Mouse (Mus musculus) CH12.LX (cell line): ENCODE measurements at regions not wholly inside any gene's neighbourhood (a gene's known extent, or its start where the extent isn't known, plus 50 kb on each side); places are given as distances from the start of the nearest gene placed in this dataset.
"Not testable (repeated sequence)": the region's sequence is repeated elsewhere in the genome, so short reads cannot be mapped to it uniquely, and the experiment has no call there.

ENCODE experiments used
- DNase-seq: peaks from one replicate; pipeline ENCODE4 v3.0.0-alpha.2; 2013; ENCODE audit errors: extremely low read depth
- H3K27ac ChIP-seq: 2 replicates; pipeline ENCODE4 v1.5.1; 2012; ENCODE audit warnings: low read depth, mild to moderate bottlenecking, control low read depth, moderate library complexity; ENCODE audit not compliant: insufficient read depth
- H3K27me3 ChIP-seq: replicated peaks from 2 replicates; pipeline ENCODE3; 2012; ENCODE audit warnings: inconsistent platforms
- H3K36me3 ChIP-seq, 2 experiments: replicated peaks in 1 of 2; 2 replicates each; pipeline versions ENCODE3 to v1.6.1; 2012; ENCODE audit warnings: inconsistent platforms in 1 of 2, low read length in 1 of 2, mild to moderate bottlenecking in 1 of 2, mixed read lengths in 1 of 2, moderate library complexity in 1 of 2; ENCODE audit not compliant: control insufficient read depth in 1 of 2, insufficient read depth in 1 of 2
- H3K4me1 ChIP-seq, 2 experiments: 2 replicates each; pipeline ENCODE4 v1.6.1; 2012; ENCODE audit warnings: inconsistent platforms in 1 of 2, moderate library complexity in 1 of 2; ENCODE audit not compliant: insufficient read depth in 2 of 2, control insufficient read depth in 1 of 2
- H3K4me2 ChIP-seq: 2 replicates; pipeline ENCODE4 v1.6.1; 2012; ENCODE audit warnings: low read depth, mild to moderate bottlenecking, control low read depth; ENCODE audit not compliant: poor library complexity, insufficient read depth, severe bottlenecking
- H3K4me3 ChIP-seq, 3 experiments: fragments of 150-350 bp in 1 of 3; sonication (generic) in 1 of 3; replicated peaks in 1 of 3; 2 replicates each; pipeline versions ENCODE3 to v1.5.1; 2011 to 2012; ENCODE audit warnings: low read depth in 2 of 3, low read length in 2 of 3, mild to moderate bottlenecking in 2 of 3, moderate library complexity in 2 of 3, control low read depth in 1 of 3, improper control_type of control experiment in 1 of 3, inconsistent platforms in 1 of 3, mixed read lengths in 1 of 3; ENCODE audit not compliant: poor library complexity in 1 of 3
- H3K79me2 ChIP-seq: replicated peaks from 2 replicates; pipeline ENCODE4 v1.6.1; 2012; ENCODE audit warnings: mild to moderate bottlenecking, moderate library complexity; ENCODE audit not compliant: control insufficient read depth, poor library complexity, insufficient read depth, severe bottlenecking; ENCODE audit errors: extremely low read depth
- H3K9ac ChIP-seq: 2 replicates; pipeline ENCODE4 v1.6.1; 2012; ENCODE audit warnings: low read depth, mild to moderate bottlenecking, control low read depth, moderate library complexity; ENCODE audit not compliant: insufficient read depth
- H3K9me3 ChIP-seq: replicated peaks from 2 replicates; pipeline ENCODE3; 2012; ENCODE audit warnings: low read length, inconsistent platforms, mixed read lengths
- CHD2 ChIP-seq: IDR thresholded peaks from 2 replicates; pipeline ENCODE4 v1.6.1; 2011; ENCODE audit warnings: low read length, improper control_type of control experiment
- CTCF ChIP-seq, 2 experiments: IDR thresholded peaks in 1 of 2; conservative IDR thresholded peaks in 1 of 2; 2 replicates each; pipeline ENCODE4 v1.5.1; 2011 to 2012; ENCODE audit warnings: low read depth in 2 of 2, low read length in 2 of 2, improper control_type of control experiment in 1 of 2, inconsistent platforms in 1 of 2, mild to moderate bottlenecking in 1 of 2, moderate library complexity in 1 of 2
- ELF1 ChIP-seq: IDR thresholded peaks from 2 replicates; pipeline ENCODE4 v1.6.1; 2014; ENCODE audit warnings: low read depth, mild to moderate bottlenecking, inconsistent platforms, low read length, improper control_type of control experiment
- EP300 ChIP-seq: IDR thresholded peaks from 2 replicates; pipeline ENCODE4 v1.6.1; 2011; ENCODE audit warnings: low read length, improper control_type of control experiment
- HCFC1 ChIP-seq: IDR thresholded peaks from 2 replicates; pipeline ENCODE4 v1.6.1; 2012; ENCODE audit warnings: low read depth, mild to moderate bottlenecking, inconsistent platforms, low read length, improper control_type of control experiment
- IRF4 ChIP-seq: IDR thresholded peaks from 2 replicates; pipeline ENCODE4 v1.6.1; 2014; ENCODE audit warnings: low read depth, mild to moderate bottlenecking, inconsistent platforms, low read length, improper control_type of control experiment
- KAT2A ChIP-seq: IDR thresholded peaks from 2 replicates; pipeline ENCODE4 v1.6.1; 2012; ENCODE audit warnings: low read length, improper control_type of control experiment, inconsistent platforms; ENCODE audit not compliant: insufficient replicate concordance
- MAZ ChIP-seq: IDR thresholded peaks from 2 replicates; pipeline ENCODE4 v1.6.1; 2012; ENCODE audit warnings: low read depth, mild to moderate bottlenecking, inconsistent platforms, low read length, improper control_type of control experiment, moderate library complexity
- MXI1 ChIP-seq: IDR thresholded peaks from 2 replicates; pipeline ENCODE4 v1.6.1; 2011; ENCODE audit warnings: mild to moderate bottlenecking, low read depth, low read length, improper control_type of control experiment
- MYC ChIP-seq: IDR thresholded peaks from 2 replicates; pipeline ENCODE4 v1.6.1; 2011; ENCODE audit warnings: low read depth, mild to moderate bottlenecking, improper control_type of control experiment, low read length
- POLR2A ChIP-seq: IDR thresholded peaks from 2 replicates; pipeline ENCODE4 v1.6.1; 2011; ENCODE audit warnings: low read depth, mild to moderate bottlenecking, improper control_type of control experiment, low read length
- SIN3A ChIP-seq: IDR thresholded peaks from 2 replicates; pipeline ENCODE4 v1.6.1; 2012; ENCODE audit warnings: low read length, improper control_type of control experiment, inconsistent platforms
- TBP ChIP-seq: conservative IDR thresholded peaks from 2 replicates; pipeline ENCODE4 v1.6.1; 2011; ENCODE audit warnings: low read depth, low read length, improper control_type of control experiment
- dilution Hi-C: fragments of 300-500 bp; cut with MboI; formaldehyde crosslinking; loops from 2 replicates; pipeline ENCODE4 v1.14.3; 2020; ENCODE audit warnings: low sequenced_read_pairs; ENCODE audit not compliant: extremely low pct_unique_long_range_greater_than_20kb, extremely low pct_ligation_motif_present
- in situ Hi-C: fragments of 300-500 bp; cut with MboI; formaldehyde crosslinking; loops from 3 replicates; pipeline ENCODE4 v1.14.3; 2019; ENCODE audit warnings: low sequenced_read_pairs, low pct_ligation_motif_present, low pct_unique_long_range_greater_than_20kb, mixed read lengths

- H3K4me2 ChIP-seq, H3K79me2 ChIP-seq, H3K27ac ChIP-seq, H3K4me1 ChIP-seq, H3K9me3 ChIP-seq, H3K27me3 ChIP-seq, H3K4me3 ChIP-seq, H3K9ac ChIP-seq, dilution Hi-C loops, DNase-seq, H3K36me3 ChIP-seq, in situ Hi-C loops: not testable (repeated sequence)
Measured at GRCm38 (mm10) chr17:17197229-17197628, 76.0 kb downstream of the Zfp97 start.

- TF ChIP-seq MXI1 (no peak), CTCF (conservative IDR thresholded peaks at IDR 0.05 in 1 of 2, IDR thresholded peaks at IDR 0.05 in 1 of 2; ENCODE audit: low read depth in 2 of 2, low read length in 2 of 2) (peak in 1 of 2 experiments; percentile 20; a peak in 1 of 4 replicates)
- DNase-seq: peak; percentile 16
- H3K4me1 ChIP-seq: no peaks in the 10 kb centered on the region
- H3K36me3 ChIP-seq: no peaks in the 10 kb centered on the region
- H3K79me2 ChIP-seq: no peaks in the 10 kb centered on the region
- no peak overlapping the region for H3K9ac ChIP-seq
- in situ Hi-C loops (no loop called here), dilution Hi-C loops (no loop called here)
- H3K4me2 ChIP-seq: no peak overlapping the region
- no peak overlapping the region for H3K27ac ChIP-seq
- H3K9me3 ChIP-seq: no peaks in the 10 kb centered on the region
- no peaks in the 10 kb centered on the region for H3K27me3 ChIP-seq
- H3K4me3 ChIP-seq: no peak overlapping the region
Measured at GRCm38 (mm10) chr17:17229069-17229468, 107.9 kb downstream of the Zfp97 start.

GRCm38 (mm10) chr17:17234329-17235185, 113.3 kb downstream of the Zfp97 start:
- dilution Hi-C loops, in situ Hi-C loops: not testable (repeated sequence)
- peak overlapping the region; percentile 61 for H3K27ac ChIP-seq

More at GRCm38 (mm10) chr17:17234329-17235185, 113.3 kb downstream of the Zfp97 start:
- peak overlapping the region; percentile 61 for H3K4me2 ChIP-seq
- DNase-seq: peak; percentile 97
- peak overlapping the region; percentile 82 for H3K9ac ChIP-seq
- H3K36me3 ChIP-seq: not testable (repeated sequence)
- TF ChIP-seq POLR2A (peak; percentile 32; the same call in 1 of the 2 replicates), MAZ (0 out of 2 replicates have a peak, but pooled peaks have one; percentile 52), IRF4 (peak; percentile 79), MYC (peak; percentile 78; the same call in 1 of the 2 replicates), KAT2A (peak; percentile 68; the same call in 1 of the 2 replicates), TBP (peak; percentile 78), ELF1 (peak; percentile 73), CHD2 (peak; percentile 95), HCFC1 (peak; percentile 70), SIN3A (peak; percentile 62; the same call in 1 of the 2 replicates), MXI1 (peak; percentile 69; the same call in 1 of the 2 replicates), EP300 (peak; percentile 52; the same call in 1 of the 2 replicates)
- TF ChIP-seq, all 38 proteins: peak for 12; not testable (repeated sequence) for 26
- not testable (repeated sequence) for H3K4me1 ChIP-seq, H3K27me3 ChIP-seq, H3K9me3 ChIP-seq
- H3K79me2 ChIP-seq: peaks cover 10% of the 10 kb centered on the region
- peak overlapping the region; percentile 52 to 89 (median 78) for H3K4me3 ChIP-seq
